Mouse (Mus musculus) CH12.LX (cell line): Measurements from ENCODE around the gene Atrip.

ENCODE experiments used
- ETS1 ChIP-seq: conservative IDR thresholded peaks from 2 replicates; pipeline ENCODE4 v1.6.1; 2012; ENCODE audit warnings: low read depth, mild to moderate bottlenecking, inconsistent platforms, low read length, improper control_type of control experiment, moderate library complexity
- KAT2A ChIP-seq: IDR thresholded peaks from 2 replicates; pipeline ENCODE4 v1.6.1; 2012; ENCODE audit warnings: low read length, improper control_type of control experiment, inconsistent platforms; ENCODE audit not compliant: insufficient replicate concordance
- MAZ ChIP-seq: IDR thresholded peaks from 2 replicates; pipeline ENCODE4 v1.6.1; 2012; ENCODE audit warnings: low read depth, mild to moderate bottlenecking, inconsistent platforms, low read length, improper control_type of control experiment, moderate library complexity
- POLR2A ChIP-seq: IDR thresholded peaks from 2 replicates; pipeline ENCODE4 v1.6.1; 2011; ENCODE audit warnings: low read depth, mild to moderate bottlenecking, improper control_type of control experiment, low read length
- POLR2AphosphoS2 ChIP-seq: IDR thresholded peaks from 2 replicates; pipeline ENCODE4 v1.6.1; 2011; ENCODE audit warnings: low read depth, low read length, improper control_type of control experiment
- SIN3A ChIP-seq: IDR thresholded peaks from 2 replicates; pipeline ENCODE4 v1.6.1; 2012; ENCODE audit warnings: low read length, improper control_type of control experiment, inconsistent platforms

DNA sequence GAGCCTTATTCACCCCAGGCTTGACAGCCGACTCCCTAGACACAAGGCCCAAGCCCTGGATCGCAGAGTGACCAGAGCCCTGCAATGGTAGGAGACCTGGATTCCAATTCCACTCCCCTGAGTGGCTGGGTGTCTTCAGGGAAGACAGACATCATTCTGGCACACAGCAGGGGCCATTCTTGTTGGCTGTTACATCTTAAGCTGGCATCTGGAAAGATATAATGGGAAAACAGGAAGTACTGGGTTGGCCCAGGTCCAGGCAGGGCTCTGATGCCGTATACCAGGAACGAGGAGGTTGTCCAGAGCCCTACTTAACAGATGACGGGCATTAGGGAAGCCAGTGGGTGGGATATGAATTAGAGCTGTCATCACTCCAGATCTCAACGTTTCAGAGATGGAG lies 49.3 kb upstream of the Atrip start:
- TF ChIP-seq MAZ (no peak), KAT2A (no peak), ETS1 (no peak), POLR2A (no peak), SIN3A (no peak), POLR2AphosphoS2 (no peak)
